Mouse (Mus musculus) Patski (cell line): Measurements from ENCODE around the gene Bnip3. TPM values are rescaled to one million over a fixed set of nuclear protein-coding genes. Genes with fewer than 3 reads are reported as not detected.

Source experiments
- ATAC-seq: fragments of 100-300 bp; one replicate; pipeline ENCODE4 v1.8.0; 2021
- CTCF ChIA-PET: fragments of 350-600 bp; sonication (Branson Sonifier 250); formaldehyde crosslinking; loops from one replicate; lab custom pipeline; 2022; ENCODE audit warnings: inconsistent platforms; lab: Charles Lee
- POLR2A ChIA-PET: fragments of 350-600 bp; sonication (Branson Sonifier 250); formaldehyde crosslinking; loops from one replicate; lab custom pipeline; 2022; ENCODE audit warnings: antibody characterized with exemption, inconsistent platforms; lab: Charles Lee
- DNase-seq: peaks from one replicate; pipeline ENCODE4 v3.0.0-alpha.2; 2011; ENCODE audit warnings: low read depth, low spot score
- H3K27me3 ChIP-seq: fragments of 371-371 bp; one replicate; pipeline ENCODE4 v1.5.1; 2021
- CTCF ChIP-seq: fragments of 100-300 bp; IDR thresholded peaks from one replicate; pipeline ENCODE4 v1.5.1; 2021
- in situ Hi-C: fragments of 300-500 bp; cut with MboI; formaldehyde crosslinking; loops from 3 replicates; pipeline ENCODE4 v1.11.1; 2018; ENCODE audit warnings: low pct_unique_long_range_greater_than_20kb, mixed read lengths
- polyA plus RNA-seq: library from polyadenylated mRNA; unstranded; gene quantifications from one replicate; pipeline ENCODE4 v1.2.3, GENCODE M21; 2021

Gene Bnip3
- polyA plus RNA-seq, 1 experiment from 2014 or later = 130 TPM

- H3K27me3 ChIP-seq = no peaks in the 10 kb centered on the region
Measured at GRCm38 (mm10) chr7:138845544-138846391, 63.6 kb downstream of the Bnip3 start, which contains the start of the genes Ppp2r2d and Mapk1ip1. Gene Ppp2r2d, plus strand, starts transcription at chr7:138846079. Gene Mapk1ip1, minus strand, starts transcription at chr7:138846273.

DNA sequence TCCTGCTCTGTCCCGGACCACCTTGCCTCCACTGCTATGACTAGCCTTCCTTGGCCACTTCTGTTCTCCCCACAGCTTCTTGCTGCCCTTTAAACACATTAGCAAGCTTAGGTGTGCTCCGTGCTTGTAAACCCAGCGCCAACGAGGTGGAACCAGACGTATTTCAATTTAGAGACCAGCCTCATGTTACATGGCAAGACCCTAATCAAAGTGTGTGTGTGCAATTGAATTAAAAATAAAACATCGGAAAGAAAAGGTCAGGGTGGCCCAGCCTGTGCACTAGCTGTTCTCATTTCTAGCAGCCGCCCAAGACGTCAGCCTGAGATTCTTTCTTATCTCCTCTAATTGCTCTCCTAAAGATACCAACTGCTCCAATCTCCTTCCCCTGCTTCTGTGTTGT is 64.2 kb downstream of the Bnip3 start:
- ATAC-seq (peak; percentile 8), DNase-seq (no peak)
- ChIA-PET CTCF (interaction anchor here (0.7 to 6.5 kb wide), 10 partner anchors 10 to 1367 kb away, joined by 3 to 74 read pairs (median 4); no protein-coding TSS in a partner anchor), POLR2A (interaction anchor here (0.8 to 1.5 kb wide), 3 partner anchors 11 to 62 kb away, joined by 3 to 4 read pairs (median 3); no protein-coding TSS in a partner anchor)
- no peak for TF ChIP-seq CTCF
- H3K27me3 ChIP-seq = no peaks in the 10 kb centered on the region
- in situ Hi-C loops = loop anchor here (25.0 kb wide), 1 partner anchor 367 kb away; the partner anchor contains the start of genes Lrrc27 and Stk32c

More at GRCm38 (mm10) chr7:138845544-138846391, 63.6 kb downstream of the Bnip3 start, which contains the start of the genes Ppp2r2d and Mapk1ip1:
- DNase-seq (peak; percentile 68), ATAC-seq (peak; percentile 84)
- TF ChIP-seq CTCF = peak; percentile 91
- CTCF ChIA-PET = interaction anchor here (0.7 to 6.5 kb wide), 7 partner anchors 10 to 77 kb away, joined by 3 to 74 read pairs (median 4); no protein-coding TSS in a partner anchor
- in situ Hi-C loops = loop anchor here (25.0 kb wide), 1 partner anchor 367 kb away; the partner anchor contains the start of genes Lrrc27 and Stk32c
- POLR2A ChIA-PET = interaction anchor here (1.4 to 1.5 kb wide), 2 partner anchors 10 to 62 kb away, joined by 3 to 4 read pairs; no protein-coding TSS in a partner anchor

DNA sequence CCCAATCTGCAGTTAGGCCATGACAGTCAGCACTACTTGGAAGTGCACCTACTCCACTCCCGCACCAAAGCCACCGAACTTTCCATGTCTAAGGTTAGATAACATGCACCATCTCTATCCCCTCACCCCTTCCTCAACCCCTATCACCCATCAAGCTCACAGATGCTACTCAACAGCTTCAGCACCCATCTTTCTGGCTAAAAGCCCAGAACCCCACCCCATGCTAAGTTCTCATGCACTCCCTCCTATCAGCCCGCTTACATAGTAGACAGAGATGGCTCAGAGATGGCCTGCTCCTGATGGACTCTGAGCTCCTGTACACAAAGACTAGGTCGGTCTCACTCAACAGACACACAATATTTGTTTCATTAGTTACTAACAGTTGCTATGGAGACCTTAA is 65.9 kb downstream of the Bnip3 start:
- no peak for DNase-seq
- in situ Hi-C loops = loop anchor here (5.0 to 25.0 kb wide), 3 partner anchors 79 to 1366 kb away; partner anchors contain the start of genes Lrrc27 and Stk32c
- POLR2A ChIA-PET = no interaction called here
- TF ChIP-seq CTCF = no peak
- ATAC-seq = no peak
- CTCF ChIA-PET = interaction anchor here (1.3 to 6.5 kb wide), 4 partner anchors 15 to 1365 kb away, joined by 3 to 74 read pairs (median 10); no protein-coding TSS in a partner anchor
- no peaks in the 10 kb centered on the region for H3K27me3 ChIP-seq

- no peaks in the 10 kb centered on the region for H3K27me3 ChIP-seq
- DNase-seq (no peak), ATAC-seq (no peak)
- POLR2A ChIA-PET = interaction anchor here (1.2 kb wide), 1 partner anchor 14 kb away, joined by 3 read pairs; no protein-coding TSS in a partner anchor
- TF ChIP-seq CTCF = no peak
- CTCF ChIA-PET = interaction anchor here (0.7 to 6.5 kb wide), 12 partner anchors 9 to 85 kb away, joined by 3 to 74 read pairs (median 3); partner anchors contain the start of gene Bnip3
- in situ Hi-C loops = loop anchor here (5.0 to 25.0 kb wide), 3 partner anchors 81 to 1364 kb away; partner anchors contain the start of genes Lrrc27 and Stk32c
Measured at GRCm38 (mm10) chr7:138841436-138842151, 67.7 kb downstream of the Bnip3 start.

Other genes with a start within 250 kb of the Bnip3 start
- 45.3 TPM for gene Ppp2r2d, start 63.4 kb downstream of the Bnip3 start, polyA plus RNA-seq
- 18.3 TPM for gene Mapk1ip1, start 63.2 kb downstream of the Bnip3 start, polyA plus RNA-seq
- not detected for gene Jakmip3, start 31.2 kb upstream of the Bnip3 start, polyA plus RNA-seq
- gene Dpysl4, start 176.5 kb upstream of the Bnip3 start, polyA plus RNA-seq = not detected